Mouse (Mus musculus) midbrain, embryonic 11.5 days (tissue): ENCODE data around the gene Nt5c. TPM values are rescaled to one million over a fixed set of nuclear protein-coding genes. Genes with fewer than 3 reads are reported as not detected.
A peak's percentile ranks its signal among the peaks of the same experiment; 100 is the strongest.

Source experiments
- ATAC-seq: fragments of 200-750 bp; cut with Nextera tagmentation; 2 replicates; pipeline ENCODE4 v1.8.0; 2017; ENCODE audit warnings: moderate TSS enrichment, moderate library complexity; ENCODE audit not compliant: low FRiP score
- DNase-seq: peaks from one replicate; pipeline ENCODE4 v3.0.0; 2015; ENCODE audit warnings: low spot score; ENCODE audit errors: missing footprints
- H3K27ac ChIP-seq: fragments of 300-500 bp; sonication (generic); 2 replicates; pipeline ENCODE4 v1.5.1; 2014; ENCODE audit warnings: low read depth, low read length
- H3K27me3 ChIP-seq: fragments of 300-500 bp; sonication (generic); 2 replicates; pipeline ENCODE4 v1.6.1; 2014; ENCODE audit warnings: mild to moderate bottlenecking, low read length, moderate library complexity, mixed read lengths; ENCODE audit not compliant: control insufficient read depth, insufficient read depth
- H3K36me3 ChIP-seq: fragments of 300-500 bp; sonication (generic); 2 replicates; pipeline ENCODE4 v1.6.1; 2014; ENCODE audit warnings: mild to moderate bottlenecking, low read length, moderate library complexity, mixed read lengths; ENCODE audit not compliant: control insufficient read depth, insufficient read depth
- H3K4me1 ChIP-seq: fragments of 300-500 bp; sonication (generic); 2 replicates; pipeline ENCODE4 v1.6.1; 2014; ENCODE audit warnings: low read length; ENCODE audit not compliant: control insufficient read depth, insufficient read depth
- H3K4me2 ChIP-seq: fragments of 300-500 bp; sonication (generic); 2 replicates; pipeline ENCODE4 v1.6.1; 2014; ENCODE audit warnings: mild to moderate bottlenecking, moderate library complexity
- H3K4me3 ChIP-seq: fragments of 300-500 bp; sonication (generic); 2 replicates; pipeline ENCODE4 v1.5.1; 2014; ENCODE audit warnings: low read depth, low read length
- H3K9ac ChIP-seq: fragments of 300-500 bp; sonication (generic); 2 replicates; pipeline ENCODE4 v1.6.1; 2014; ENCODE audit warnings: low read length
- H3K9me3 ChIP-seq: fragments of 300-500 bp; sonication (generic); 2 replicates; pipeline ENCODE4 v1.6.1; 2016; ENCODE audit warnings: low read length; ENCODE audit not compliant: control insufficient read depth
- WGBS: fragments of 180-500 bp; shearing (Covaris S2); extraction: QIAGEN DNeasy Blood & Tissue Kit; methylation state at CpG from one replicate; pipeline ENCODE4 v1.1.7; 2014; 5-methylcytosine and 5-hydroxymethylcytosine counted together
- polyA plus RNA-seq: library from polyadenylated mRNA; unstranded; fragments of >200 nt; fragmentation: Nextera tagmentation; extraction: Ambion mirVana; gene quantifications from 2 replicates; pipeline ENCODE4 v1.2.1, GENCODE M21; 2014

The Nt5c gene
- polyA plus RNA-seq, 1 experiment from 2014 or later: 69.8 TPM

- H3K36me3 ChIP-seq: peaks cover 22% of the 10 kb centered on the region
- no peak overlapping the region for H3K27ac ChIP-seq
- H3K9me3 ChIP-seq: no peaks in the 10 kb centered on the region
- no peak overlapping the region for H3K4me3 ChIP-seq
- 91% methylated on average over 2 of the region's 2 CpGs for WGBS
- DNase-seq (peak; percentile 74), ATAC-seq (no peak)
- H3K27me3 ChIP-seq: no peaks in the 10 kb centered on the region
- no peak overlapping the region for H3K4me2 ChIP-seq
- no peaks in the 10 kb centered on the region for H3K4me1 ChIP-seq
- no peak overlapping the region for H3K9ac ChIP-seq
Measured at GRCm38 (mm10) chr11:115522238-115522637, 30.6 kb upstream of the Nt5c start.

- Histone ChIP-seq H3K9me3 (no peaks in the 10 kb centered on the region), H3K9ac (no peak overlapping the region), H3K4me1 (no peaks in the 10 kb centered on the region), H3K4me2 (no peak overlapping the region), H3K4me3 (no peak overlapping the region), H3K27ac (no peak overlapping the region), H3K36me3 (peaks cover 15% of the 10 kb centered on the region), H3K27me3 (no peaks in the 10 kb centered on the region)
- ATAC-seq (no peak), DNase-seq (no peak)
- WGBS: 92% methylated on average over 4 of the region's 4 CpGs
Measured at GRCm38 (mm10) chr11:115521080-115521479, 29.4 kb upstream of the Nt5c start.

GRCm38 (mm10) chr11:115520218-115520617, 28.6 kb upstream of the Nt5c start:
- no peak for DNase-seq
- no peak overlapping the region for H3K4me2 ChIP-seq
- no peaks in the 10 kb centered on the region for H3K27me3 ChIP-seq
- no peak overlapping the region for H3K27ac ChIP-seq
- ATAC-seq: no peak
- no peaks in the 10 kb centered on the region for H3K9me3 ChIP-seq
- WGBS: 62% methylated on average over 2 of the region's 2 CpGs
- no peak overlapping the region for H3K4me3 ChIP-seq
- H3K9ac ChIP-seq: no peak overlapping the region
- H3K4me1 ChIP-seq: no peaks in the 10 kb centered on the region
- peaks cover 9% of the 10 kb centered on the region for H3K36me3 ChIP-seq

- Histone ChIP-seq H3K36me3 (peaks cover 3% of the 10 kb centered on the region), H3K27ac (no peak overlapping the region), H3K4me1 (no peaks in the 10 kb centered on the region), H3K9ac (no peak overlapping the region), H3K4me3 (no peak overlapping the region), H3K9me3 (no peaks in the 10 kb centered on the region), H3K4me2 (no peak overlapping the region), H3K27me3 (no peaks in the 10 kb centered on the region)
- WGBS: 90% methylated on average over 3 of the region's 3 CpGs
- ATAC-seq (no peak), DNase-seq (no peak)
Measured at GRCm38 (mm10) chr11:115519581-115519980, 27.9 kb upstream of the Nt5c start.

- H3K4me1 ChIP-seq: no peaks in the 10 kb centered on the region
- 78% methylated on average over 9 of the region's 9 CpGs for WGBS
- no peak overlapping the region for H3K4me3 ChIP-seq
- ATAC-seq (no peak), DNase-seq (no peak)
- H3K36me3 ChIP-seq: peaks cover 3% of the 10 kb centered on the region
- H3K27ac ChIP-seq: no peak overlapping the region
- no peak overlapping the region for H3K4me2 ChIP-seq
- H3K9me3 ChIP-seq: no peaks in the 10 kb centered on the region
- no peak overlapping the region for H3K9ac ChIP-seq
- no peaks in the 10 kb centered on the region for H3K27me3 ChIP-seq
Measured at GRCm38 (mm10) chr11:115518693-115519092, 27.0 kb upstream of the Nt5c start.

- no peaks in the 10 kb centered on the region for H3K36me3 ChIP-seq
- no peak for ATAC-seq
- 89% methylated on average over 5 of the region's 5 CpGs for WGBS
- no peak overlapping the region for H3K4me3 ChIP-seq
- no peak overlapping the region for H3K27ac ChIP-seq
- no peaks in the 10 kb centered on the region for H3K9me3 ChIP-seq
- no peaks in the 10 kb centered on the region for H3K27me3 ChIP-seq
- no peak overlapping the region for H3K4me2 ChIP-seq
- no peak for DNase-seq
- peaks cover 5% of the 10 kb centered on the region for H3K4me1 ChIP-seq
- H3K9ac ChIP-seq: no peak overlapping the region
Measured at GRCm38 (mm10) chr11:115516942-115517341, 25.3 kb upstream of the Nt5c start.

GRCm38 (mm10) chr11:115515021-115515420, 23.4 kb upstream of the Nt5c start:
- Histone ChIP-seq H3K4me3 (no peak overlapping the region), H3K27ac (no peak overlapping the region), H3K4me1 (peaks cover 24% of the 10 kb centered on the region), H3K27me3 (no peaks in the 10 kb centered on the region), H3K36me3 (no peaks in the 10 kb centered on the region), H3K9me3 (no peaks in the 10 kb centered on the region), H3K4me2 (no peak overlapping the region), H3K9ac (no peak overlapping the region)
- no peak for DNase-seq
- ATAC-seq: no peak
- WGBS: 81% methylated on average over 6 of the region's 6 CpGs

- Histone ChIP-seq H3K4me1 (peaks cover 27% of the 10 kb centered on the region), H3K27ac (peak within 1 kb of the TSS; percentile 55), H3K27me3 (no peaks in the 10 kb centered on the region), H3K9me3 (no peaks in the 10 kb centered on the region), H3K4me2 (peak within 1 kb of the TSS; percentile 70), H3K4me3 (peak within 1 kb of the TSS; percentile 93), H3K36me3 (no peaks in the 10 kb centered on the region), H3K9ac (peak within 1 kb of the TSS; percentile 97)
- ATAC-seq (peak; percentile 98), DNase-seq (peak; percentile 99)
- under 1% methylated on average over 24 of the region's 24 CpGs for WGBS
Measured at GRCm38 (mm10) chr11:115514238-115514663, 22.6 kb upstream of the Nt5c start, which contains the start of gene Jpt1. Jpt1 (minus strand) TSS chr11:115514387.

GRCm38 (mm10) chr11:115513271-115514237, 21.9 kb upstream of the Nt5c start:
- Histone ChIP-seq H3K4me3 (peak overlapping the region; percentile 93), H3K36me3 (no peaks in the 10 kb centered on the region), H3K4me2 (peak overlapping the region; percentile 70), H3K9ac (peak overlapping the region; percentile 97), H3K4me1 (peaks cover 27% of the 10 kb centered on the region), H3K27me3 (no peaks in the 10 kb centered on the region), H3K9me3 (no peaks in the 10 kb centered on the region), H3K27ac (peak overlapping the region; percentile 55)
- ATAC-seq: peak; percentile 56
- WGBS: under 1% methylated on average over 57 of the region's 57 CpGs
- DNase-seq: peak; percentile 96
